In the genomic region with DNA sequence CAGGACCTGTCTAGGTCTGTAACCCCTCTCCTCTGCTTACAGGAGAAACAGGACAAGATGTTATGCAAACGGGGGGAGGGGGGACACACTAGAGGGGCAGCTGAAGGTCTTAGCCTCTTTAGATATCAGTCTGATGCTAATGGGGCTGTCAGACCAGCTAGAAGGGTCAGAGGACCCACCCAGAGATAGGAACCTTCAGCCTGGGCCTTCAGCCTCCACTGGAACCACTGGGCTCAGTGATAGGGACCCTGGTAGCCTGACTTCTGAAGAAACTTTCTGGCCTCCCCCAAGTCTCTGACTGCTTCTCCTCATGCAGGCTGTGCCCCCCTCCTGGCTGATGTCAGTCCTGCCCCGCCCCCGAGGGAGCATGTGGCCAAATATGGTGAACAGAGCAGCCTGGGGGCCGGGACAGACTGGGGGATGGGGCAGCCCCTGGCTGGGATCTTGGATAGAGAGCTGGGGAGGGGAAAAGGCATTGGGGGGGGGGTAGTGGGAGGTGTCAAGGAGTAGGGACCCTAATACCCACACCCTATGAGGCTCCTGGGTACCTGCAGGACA, we compare ENCODE assay signal across 12 mouse cellular contexts. TPM values are rescaled to one million over a fixed set of nuclear protein-coding genes. Genes with fewer than 3 reads are reported as not detected.
DNase-seq lines count a peak whose midpoint lies in the region; ATAC-seq and TF ChIP-seq lines count a peak whose summit lies in the region.
"Had no signal": no experiment of that assay in that cellular context is flagged by ENCODE, and none has a peak within 500 bp of the region (broad histone marks: within the 10 kb centered on the region; RNA-seq: fewer than 3 reads in every experiment).

No protein-coding gene starts in this region.

- no peak for ATAC-seq in hindbrain, embryonic 14.5 days (ENCODE audit: low FRiP score)
- ATAC-seq in lung, embryonic 16.5 days (ENCODE audit: low read depth): no peak; the same call in 1 of the 2 replicates

- H3K9ac ChIP-seq in hindbrain, embryonic 14.5 days: no peak overlapping the region
- H3K9ac ChIP-seq in lung, embryonic 16.5 days (ENCODE audit: low read length): peak overlapping the region; percentile 67

- intact Hi-C loops in heart, postnatal 10 days (cut with DNase I): no loop called here
- intact Hi-C loops in left cerebral cortex, adult 2 months (cut with DNase I): no loop called here

- H3K9me3 ChIP-seq in hindbrain, embryonic 10.5 days: no peaks in the 10 kb centered on the region
- no peaks in the 10 kb centered on the region for H3K9me3 ChIP-seq in hindbrain, embryonic 14.5 days (ENCODE audit: control insufficient read depth, low read length)
- no peaks in the 10 kb centered on the region for H3K9me3 ChIP-seq in lung, embryonic 16.5 days (ENCODE audit: control insufficient read depth, low read length)

- no peak for DNase-seq in hindbrain, embryonic 10.5 days (ENCODE audit: low spot score)
- DNase-seq in hindbrain, embryonic 14.5 days (ENCODE audit: low spot score): no peak
- DNase-seq in R1 (ENCODE audit: low read depth, low spot score): peak; percentile 40
- peak; percentile 59 to 60 for DNase-seq in heart, postnatal 10 days
- no peak for DNase-seq in left cerebral cortex, adult 2 months (ENCODE audit: extremely low spot score in 1 of 2, low spot score in 2 of 2)
- DNase-seq in adrenal gland, adult 8-10 months: no peak
- DNase-seq in adrenal gland, postnatal 25 days: no peak
- DNase-seq: adrenal gland, postnatal 14 days; right cerebral cortex, postnatal 4 days had no signal

- H3K27me3 ChIP-seq in hindbrain, embryonic 10.5 days (ENCODE audit: insufficient read depth, poor library complexity, severe bottlenecking): peaks cover 53% of the 10 kb centered on the region
- H3K27me3 ChIP-seq in hindbrain, embryonic 14.5 days (ENCODE audit: control insufficient read depth, insufficient read depth, low read length): 0 out of 2 replicates have a peak, but pooled peaks cover 5% of the 10 kb centered on the region
- H3K27me3 ChIP-seq in lung, embryonic 16.5 days (ENCODE audit: control insufficient read depth, insufficient read depth, low read depth, low read length): no peaks in the 10 kb centered on the region

- peak overlapping the region; percentile 5; the same call in 1 of the 2 replicates for H3K4me3 ChIP-seq in hindbrain, embryonic 10.5 days
- no peak overlapping the region for H3K4me3 ChIP-seq in hindbrain, embryonic 14.5 days (replicated peaks; ENCODE audit: low read length)
- H3K4me3 ChIP-seq in lung, embryonic 16.5 days (ENCODE audit: low read length): no peak overlapping the region
- no peak overlapping the region for H3K4me3 ChIP-seq in left cerebral cortex, adult 2 months

- H3K27ac ChIP-seq in hindbrain, embryonic 10.5 days: peak overlapping the region; percentile 57
- H3K27ac ChIP-seq in hindbrain, embryonic 14.5 days: no peak overlapping the region
- H3K27ac ChIP-seq in lung, embryonic 16.5 days (ENCODE audit: low read length): peak overlapping the region; percentile 38
- no peak overlapping the region for H3K27ac ChIP-seq in left cerebral cortex, adult 2 months

- TF ChIP-seq CTCF in left cerebral cortex, adult 2 months (IDR thresholded peaks at IDR 0.05): no peak

- peaks cover 22% of the 10 kb centered on the region for H3K36me3 ChIP-seq in hindbrain, embryonic 10.5 days
- no peaks in the 10 kb centered on the region for H3K36me3 ChIP-seq in hindbrain, embryonic 14.5 days (replicated peaks; ENCODE audit: control insufficient read depth, insufficient read depth)
- H3K36me3 ChIP-seq in lung, embryonic 16.5 days (ENCODE audit: control insufficient read depth, insufficient read depth, low read length): peaks cover 11% of the 10 kb centered on the region

- H3K4me2 ChIP-seq in hindbrain, embryonic 14.5 days (replicated peaks): no peak overlapping the region
- H3K4me2 ChIP-seq in lung, embryonic 16.5 days (ENCODE audit: low read depth, low read length): no peak overlapping the region; the same call in 1 of the 2 replicates

- H3K4me1 ChIP-seq in hindbrain, embryonic 10.5 days (replicated peaks): peaks cover 83% of the 10 kb centered on the region
- H3K4me1 ChIP-seq in hindbrain, embryonic 14.5 days (replicated peaks; ENCODE audit: control insufficient read depth, insufficient read depth, low read length): peaks cover 16% of the 10 kb centered on the region
- peaks cover 78% of the 10 kb centered on the region for H3K4me1 ChIP-seq in lung, embryonic 16.5 days (replicated peaks; ENCODE audit: control insufficient read depth, insufficient read depth, low read length)

- WGBS in hindbrain, embryonic 10.5 days: 26% methylated on average over 4 of the region's 4 CpGs
- 22% methylated on average over 4 of the region's 4 CpGs for WGBS in hindbrain, embryonic 14.5 days
- WGBS in lung, embryonic 16.5 days: 18% methylated on average over 4 of the region's 4 CpGs

RNA-seq across cellular contexts. Expression of gene Tead3, which starts 6.5 kb away (rescaled TPM):
- 5.5 and 6.1 TPM in 2 replicates for polyA plus RNA-seq in hindbrain, embryonic 10.5 days (2016; fragmentation: Nextera tagmentation; extraction: Ambion mirVana)
- polyA plus RNA-seq in hindbrain, embryonic 14.5 days (2014; fragmentation: Nextera tagmentation; extraction: Ambion mirVana): 1.3 and 1.4 TPM in 2 replicates
- total RNA-seq in heart, postnatal 10 days (2021): 10 to 100 TPM; 15.3 to 19.3 TPM
- 11.6 and 12.4 TPM in 2 replicates for polyA plus RNA-seq in lung, embryonic 16.5 days (2015; fragmentation: Nextera tagmentation; extraction: Ambion mirVana)
- 1 to 10 TPM; 2.9 to 3.0 TPM for total RNA-seq in left cerebral cortex, adult 2 months (2021)
- 10 to 100 TPM in 3 of 4 experiments, 1 to 10 TPM in 1; 8.5 to 21.1 (median 13.3) TPM for total RNA-seq in adrenal gland, adult 8-10 months (2022)
- total RNA-seq in adrenal gland, postnatal 25 days (2021): 10.4 and 13.6 TPM in 2 replicates
- total RNA-seq: monocyte, adult 5-6 weeks had no signal

RNA-seq across cellular contexts. Expression of gene Rpl10a, which starts 15.9 kb away (rescaled TPM):
- 439 and 483 TPM in 2 replicates for polyA plus RNA-seq in hindbrain, embryonic 10.5 days (2016; fragmentation: Nextera tagmentation; extraction: Ambion mirVana)
- 370 and 441 TPM in 2 replicates for polyA plus RNA-seq in hindbrain, embryonic 14.5 days (2014; fragmentation: Nextera tagmentation; extraction: Ambion mirVana)
- total RNA-seq in heart, postnatal 10 days (2021): 100 to 1,000 TPM; 584 to 595 TPM
- polyA plus RNA-seq in lung, embryonic 16.5 days (2015; fragmentation: Nextera tagmentation; extraction: Ambion mirVana): 615 and 635 TPM in 2 replicates
- total RNA-seq in left cerebral cortex, adult 2 months (2021): 100 to 1,000 TPM; 302 to 309 TPM
- 100 to 1,000 TPM; 742 to 804 (median 775) TPM for total RNA-seq in adrenal gland, adult 8-10 months (2022)
- total RNA-seq in adrenal gland, postnatal 25 days (2021): 789 and 848 TPM in 2 replicates

RNA-seq across cellular contexts. Expression of gene Tulp1, which starts 20.9 kb away (rescaled TPM):
- 2.8 and 4.0 TPM in 2 replicates for polyA plus RNA-seq in hindbrain, embryonic 10.5 days (2016; fragmentation: Nextera tagmentation; extraction: Ambion mirVana)
- 1.2 and 1.7 TPM in 2 replicates for polyA plus RNA-seq in hindbrain, embryonic 14.5 days (2014; fragmentation: Nextera tagmentation; extraction: Ambion mirVana)
- total RNA-seq in heart, postnatal 10 days (2021): under 1 TPM; 0.86 to 0.94 TPM
- 7.6 and 9.3 TPM in 2 replicates for polyA plus RNA-seq in lung, embryonic 16.5 days (2015; fragmentation: Nextera tagmentation; extraction: Ambion mirVana)
- not detected for total RNA-seq in left cerebral cortex, adult 2 months (2021)
- under 1 TPM in 2 of 4 experiments, not detected in 2; 0.16 to 0.49 TPM for total RNA-seq in adrenal gland, adult 8-10 months (2022)
- not detected in 2 replicates for total RNA-seq in adrenal gland, postnatal 25 days (2021)
- total RNA-seq: adrenal gland, postnatal 14 days; left cerebral cortex, postnatal 36 days; monocyte, adult 5-6 weeks had no signal

RNA-seq across cellular contexts. Expression of gene Fance, which starts 30.8 kb away (rescaled TPM):
- polyA plus RNA-seq in hindbrain, embryonic 10.5 days (2016; fragmentation: Nextera tagmentation; extraction: Ambion mirVana): 32.6 and 32.9 TPM in 2 replicates
- polyA plus RNA-seq in hindbrain, embryonic 14.5 days (2014; fragmentation: Nextera tagmentation; extraction: Ambion mirVana): 22.0 and 22.6 TPM in 2 replicates
- total RNA-seq in heart, postnatal 10 days (2021): 10 to 100 TPM; 16.9 to 18.2 TPM
- 22.1 and 32.4 TPM in 2 replicates for polyA plus RNA-seq in lung, embryonic 16.5 days (2015; fragmentation: Nextera tagmentation; extraction: Ambion mirVana)
- 10 to 100 TPM; 21.5 to 26.1 TPM for total RNA-seq in left cerebral cortex, adult 2 months (2021)
- total RNA-seq in adrenal gland, adult 8-10 months (2022): 10 to 100 TPM; 24.9 to 45.2 (median 36.2) TPM
- 34.6 and 35.0 TPM in 2 replicates for total RNA-seq in adrenal gland, postnatal 25 days (2021)

Comparison
In these comparisons a context has a peak if more than half of its experiments do, and no peak if none do; other contexts are left out.
1. H3K27ac ChIP-seq: peak in hindbrain, embryonic 10.5 days (single experiment) and lung, embryonic 16.5 days (single experiment); none in hindbrain, embryonic 14.5 days (single experiment) and left cerebral cortex, adult 2 months (single experiment).
2. DNase-seq: peak in R1 (single experiment) and heart, postnatal 10 days (2 of 2); none in hindbrain, embryonic 10.5 days (single experiment), hindbrain, embryonic 14.5 days (single experiment), left cerebral cortex, adult 2 months (0 of 2), adrenal gland, adult 8-10 months (single experiment) and adrenal gland, postnatal 25 days (single experiment).